Mouse (Mus musculus) Patski (cell line): ENCODE measurements at regions not wholly inside any gene's neighbourhood (a gene's known extent, or its start where the extent isn't known, plus 50 kb on each side); places are given as distances from the start of the nearest gene placed in this dataset.

ENCODE experiments used
- ATAC-seq: fragments of 100-300 bp; one replicate; pipeline ENCODE4 v1.8.0; 2021
- CTCF ChIA-PET: fragments of 350-600 bp; sonication (Branson Sonifier 250); formaldehyde crosslinking; loops from one replicate; lab custom pipeline; 2022; ENCODE audit warnings: inconsistent platforms; lab: Charles Lee
- POLR2A ChIA-PET: fragments of 350-600 bp; sonication (Branson Sonifier 250); formaldehyde crosslinking; loops from one replicate; lab custom pipeline; 2022; ENCODE audit warnings: antibody characterized with exemption, inconsistent platforms; lab: Charles Lee
- DNase-seq: peaks from one replicate; pipeline ENCODE4 v3.0.0-alpha.2; 2011; ENCODE audit warnings: low read depth, low spot score
- H3K27me3 ChIP-seq: fragments of 371-371 bp; one replicate; pipeline ENCODE4 v1.5.1; 2021
- CTCF ChIP-seq: fragments of 100-300 bp; IDR thresholded peaks from one replicate; pipeline ENCODE4 v1.5.1; 2021
- in situ Hi-C: fragments of 300-500 bp; cut with MboI; formaldehyde crosslinking; loops from 3 replicates; pipeline ENCODE4 v1.11.1; 2018; ENCODE audit warnings: low pct_unique_long_range_greater_than_20kb, mixed read lengths

DNA sequence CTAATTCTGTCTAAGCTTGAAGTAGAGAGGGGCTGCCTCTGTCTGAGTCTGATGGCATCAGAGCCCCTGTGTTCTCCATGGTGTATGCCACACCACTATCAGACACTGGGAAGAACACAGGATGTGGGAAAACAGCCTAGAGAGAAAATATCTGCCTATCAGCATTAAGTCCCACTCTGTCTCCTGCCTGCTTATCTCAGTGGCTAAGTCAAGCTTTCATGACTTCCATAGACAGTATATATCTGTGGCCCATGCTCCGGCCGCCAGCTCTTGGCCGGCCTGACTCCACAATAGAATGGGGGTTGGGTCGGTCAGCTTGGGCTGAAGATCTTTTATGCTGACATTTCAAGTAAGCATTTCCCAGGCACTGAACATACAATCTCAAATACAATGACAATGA is 92.0 kb upstream of the Sox9 start:
- ATAC-seq (no peak), DNase-seq (no peak)
- H3K27me3 ChIP-seq: no peaks in the 10 kb centered on the region
- POLR2A ChIA-PET: interaction anchor here (0.8 kb wide), 1 partner anchor 10 kb away, joined by 4 read pairs; no protein-coding TSS in a partner anchor
- CTCF ChIA-PET: no interaction called here
- in situ Hi-C loops: no loop called here
- no peak for TF ChIP-seq CTCF

DNA sequence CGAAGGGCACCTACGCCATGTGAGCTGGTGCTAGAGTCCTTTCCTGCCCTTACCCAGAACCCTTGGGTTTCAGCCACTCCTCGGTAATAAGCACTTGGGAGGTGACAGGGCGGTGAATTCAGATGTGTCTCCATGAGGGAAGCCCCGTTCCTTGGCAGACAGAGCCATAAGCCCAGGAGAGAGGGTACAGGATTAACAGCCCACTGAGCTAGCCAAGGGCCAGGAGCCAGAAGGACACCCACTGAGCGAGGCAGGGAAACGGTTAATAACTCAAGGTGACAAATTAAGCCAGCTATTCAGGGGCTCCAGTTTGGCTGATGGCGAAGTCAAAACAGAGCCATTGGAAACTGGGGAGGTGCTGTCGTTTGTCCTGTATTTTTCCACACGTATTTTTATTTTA is 75.9 kb upstream of the Sox9 start:
- DNase-seq (no peak), ATAC-seq (no peak)
- in situ Hi-C loops: no loop called here
- TF ChIP-seq CTCF: no peak
- POLR2A ChIA-PET: no interaction called here
- CTCF ChIA-PET: no interaction called here
- peaks cover 5% of the 10 kb centered on the region for H3K27me3 ChIP-seq

- peaks cover 5% of the 10 kb centered on the region for H3K27me3 ChIP-seq
- ChIA-PET CTCF (no interaction called here), POLR2A (interaction anchor here (0.6 kb wide), 1 partner anchor 449 kb away, joined by 3 read pairs; no protein-coding TSS in a partner anchor)
- in situ Hi-C loops: no loop called here
- no peak for TF ChIP-seq CTCF
- no peak for ATAC-seq
- DNase-seq: no peak
These were observed 73.8 kb upstream of the Sox9 start for GRCm38 (mm10) chr11:112708119-112708730.

GRCm38 (mm10) chr11:112711656-112712055 is 70.4 kb upstream of the Sox9 start:
- DNase-seq: no peak
- H3K27me3 ChIP-seq: peaks cover 5% of the 10 kb centered on the region
- ChIA-PET POLR2A (no interaction called here), CTCF (interaction anchor here (1.2 kb wide), 1 partner anchor 348 kb away, joined by 3 read pairs; no protein-coding TSS in a partner anchor)
- in situ Hi-C loops: no loop called here
- no peak for TF ChIP-seq CTCF
- ATAC-seq: no peak

GRCm38 (mm10) chr11:112718547-112718946 is 63.5 kb upstream of the Sox9 start:
- CTCF ChIA-PET: no interaction called here
- no peak for TF ChIP-seq CTCF
- no peaks in the 10 kb centered on the region for H3K27me3 ChIP-seq
- in situ Hi-C loops: no loop called here
- POLR2A ChIA-PET: no interaction called here
- ATAC-seq: no peak
- no peak for DNase-seq

GRCm38 (mm10) chr11:112720652-112721051 is 61.4 kb upstream of the Sox9 start:
- ATAC-seq (no peak), DNase-seq (no peak)
- H3K27me3 ChIP-seq: no peaks in the 10 kb centered on the region
- ChIA-PET POLR2A (no interaction called here), CTCF (no interaction called here)
- in situ Hi-C loops: no loop called here
- no peak for TF ChIP-seq CTCF

- in situ Hi-C loops: no loop called here
- DNase-seq: no peak
- no peak for TF ChIP-seq CTCF
- ChIA-PET CTCF (no interaction called here), POLR2A (no interaction called here)
- ATAC-seq: no peak
- H3K27me3 ChIP-seq: peaks cover 4% of the 10 kb centered on the region
These were observed 59.1 kb upstream of the Sox9 start for GRCm38 (mm10) chr11:112722936-112723335.

DNA sequence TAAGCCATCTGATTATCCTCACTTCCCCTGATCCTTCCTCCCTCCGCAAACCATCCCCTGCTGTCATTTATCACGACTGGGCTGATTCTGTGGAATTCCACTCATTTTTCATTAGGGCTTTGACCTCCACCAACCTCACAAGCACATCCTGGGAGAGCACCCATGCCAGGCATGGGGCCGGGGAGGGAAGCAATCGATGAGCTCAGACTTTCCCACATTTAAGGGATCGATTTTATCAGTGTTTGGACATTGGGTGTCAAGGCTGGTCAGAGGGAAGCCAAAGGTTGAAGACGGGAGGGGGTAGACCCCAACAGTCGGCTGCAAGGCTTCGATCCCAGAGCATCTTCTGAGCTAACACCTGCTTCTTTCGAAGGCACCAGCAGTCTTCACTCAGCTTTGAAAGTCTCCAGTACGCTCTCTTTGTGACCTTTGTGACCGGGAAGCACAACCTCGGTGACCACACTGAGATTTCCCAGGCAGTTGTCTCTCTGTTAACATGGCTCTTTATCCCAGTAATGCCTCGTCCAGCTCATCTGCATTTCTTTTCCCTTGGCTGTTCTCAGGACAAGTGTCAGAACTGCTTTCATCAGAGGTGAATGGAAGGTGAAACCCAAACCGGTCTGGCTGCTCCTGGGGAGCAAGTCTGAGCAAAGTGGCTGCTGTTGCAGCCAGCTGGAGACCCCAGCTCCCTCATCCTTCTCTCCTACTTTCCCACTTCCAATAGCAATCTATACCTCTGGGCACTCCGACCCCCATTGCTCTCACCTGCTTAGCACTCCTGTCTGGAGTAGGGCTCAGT is 53.7 kb upstream of the Sox9 start:
- DNase-seq (no peak), ATAC-seq (no peak)
- in situ Hi-C loops: no loop called here
- CTCF ChIA-PET: no interaction called here
- H3K27me3 ChIP-seq: peaks cover 4% of the 10 kb centered on the region
- POLR2A ChIA-PET: no interaction called here
- no peak for TF ChIP-seq CTCF
